Mouse (Mus musculus): ENCODE data around the gene Snx9. TPM values are rescaled to one million over a fixed set of nuclear protein-coding genes. Genes with fewer than 3 reads are reported as not detected.

Gene Snx9
- polyA plus RNA-seq, 1 experiment: 13.1 TPM

DNA sequence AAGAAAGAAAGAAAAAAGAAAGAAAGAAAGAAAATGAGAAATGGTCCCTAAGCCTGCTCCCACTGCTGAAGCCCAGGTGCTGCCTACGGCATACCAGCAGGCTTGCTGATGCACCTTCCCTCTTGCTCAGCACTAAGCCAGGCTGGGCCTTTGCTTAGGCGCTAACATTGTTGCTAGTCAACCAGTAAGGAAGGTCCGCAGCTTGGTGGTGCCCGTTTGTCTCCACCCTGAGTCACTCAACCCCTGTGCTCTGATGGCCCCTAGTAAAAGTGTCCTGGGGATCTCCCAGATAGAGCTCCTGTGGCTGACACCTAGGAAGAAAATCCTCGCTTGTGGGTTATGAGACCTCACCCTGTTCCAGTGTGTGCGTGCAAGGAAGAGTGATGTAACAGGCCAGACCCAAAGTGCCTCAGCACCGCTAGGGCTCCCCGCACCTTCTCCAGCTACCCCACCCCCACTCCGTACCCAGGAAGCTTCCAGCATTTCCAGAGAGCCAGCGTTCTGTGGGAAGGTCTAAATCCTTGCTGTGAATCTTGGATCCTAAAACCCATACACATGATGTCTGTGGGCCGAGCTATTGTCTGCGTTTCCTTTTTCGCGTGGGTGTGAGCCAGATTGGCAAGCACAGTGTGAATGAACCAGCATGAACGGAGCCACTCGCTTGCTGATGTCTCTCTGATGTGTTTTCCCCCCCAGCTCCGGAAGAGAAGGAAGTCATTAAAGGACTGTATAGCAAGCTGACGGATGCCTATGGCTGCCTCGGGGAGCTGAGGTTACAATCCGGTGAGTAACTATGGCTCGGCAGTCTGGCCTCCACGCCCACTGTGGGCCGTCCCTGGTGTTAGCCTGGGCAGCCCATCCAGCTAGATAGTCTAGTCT is 134.2 kb downstream of the Snx9 start:
- Histone ChIP-seq H3K4me3 (ENCODE audit: insufficient read depth, low read length) (peak overlapping the region; percentile 67), H3K4me1 (ENCODE audit: control insufficient read depth, insufficient read depth, low read length) (peaks cover 6% of the 10 kb centered on the region; the same call in 1 of the 2 replicates), H3K27ac (ENCODE audit: insufficient read depth, low read length) (peak overlapping the region; percentile 69; the same call in 1 of the 2 replicates)
- no peak for TF ChIP-seq CTCF (IDR thresholded peaks at IDR 0.05; ENCODE audit: extremely low read depth, insufficient read depth, low read length)
- TF ChIP-seq POLR2A (IDR thresholded peaks at IDR 0.05; ENCODE audit: extremely low read depth, insufficient read depth, low read length): peak; percentile 75

- Histone ChIP-seq H3K27ac (ENCODE audit: insufficient read depth, low read length) (peak overlapping the region; percentile 69), H3K4me1 (ENCODE audit: control insufficient read depth, insufficient read depth, low read length) (peaks cover 6% of the 10 kb centered on the region; the same call in 1 of the 2 replicates), H3K4me3 (ENCODE audit: insufficient read depth, low read length) (peak overlapping the region; percentile 67)
- no peak for TF ChIP-seq CTCF (IDR thresholded peaks at IDR 0.05; ENCODE audit: extremely low read depth, insufficient read depth, low read length)
- peak; percentile 60 for TF ChIP-seq POLR2A (IDR thresholded peaks at IDR 0.05; ENCODE audit: extremely low read depth, insufficient read depth, low read length)
Observed at GRCm38 (mm10) chr17:5976221-5977055, 135.3 kb downstream of the Snx9 start.

DNA sequence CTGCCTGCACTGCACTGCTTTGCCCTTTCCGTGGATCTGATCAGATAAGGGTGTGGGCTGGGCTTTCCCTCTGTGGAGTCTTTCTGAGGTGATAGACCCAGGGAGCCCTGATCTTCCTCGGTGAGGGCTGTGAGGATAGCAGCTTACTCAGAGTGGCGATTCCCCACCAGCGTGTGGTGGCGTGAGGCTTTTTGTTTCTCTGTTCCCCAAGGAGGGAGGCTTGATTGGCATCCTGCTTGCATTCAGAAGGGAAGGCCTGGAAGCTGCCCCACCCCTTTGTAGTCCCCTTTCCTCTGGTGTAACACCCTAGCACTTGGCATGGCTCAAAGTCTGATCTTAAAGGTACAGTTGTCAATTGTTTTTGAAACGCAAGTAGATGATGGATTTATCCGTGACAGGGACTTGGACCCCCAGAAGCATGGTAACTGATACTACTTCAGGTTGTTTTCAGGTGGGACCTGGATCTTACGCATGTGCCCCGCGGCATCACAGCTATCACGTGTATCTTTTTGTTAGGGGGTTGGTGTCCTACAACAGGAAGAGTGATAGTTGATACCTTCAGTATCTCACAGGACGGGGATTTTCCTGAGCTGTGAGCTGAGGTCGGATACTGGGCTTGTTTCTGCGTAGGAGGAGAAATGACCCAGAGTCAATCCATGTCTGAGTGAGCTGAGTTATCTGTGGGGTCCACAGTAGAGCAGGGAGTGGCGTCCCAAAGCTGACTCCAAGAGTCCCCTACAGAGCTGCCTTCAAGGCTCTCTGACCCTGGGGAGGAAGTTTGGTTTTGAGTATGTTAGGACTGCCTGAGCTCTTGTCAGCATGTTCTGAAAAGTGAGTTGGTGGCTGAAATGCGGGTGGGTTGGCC is 136.2 kb downstream of the Snx9 start:
- no peak for TF ChIP-seq CTCF (IDR thresholded peaks at IDR 0.05; ENCODE audit: extremely low read depth, insufficient read depth, low read length)
- no peak for TF ChIP-seq POLR2A (IDR thresholded peaks at IDR 0.05; ENCODE audit: extremely low read depth, insufficient read depth, low read length)
- H3K4me3 ChIP-seq (ENCODE audit: insufficient read depth, low read length): peak overlapping the region; percentile 67
- H3K27ac ChIP-seq (ENCODE audit: insufficient read depth, low read length): 0 out of 2 replicates have a peak overlapping the region, but pooled peaks have one; percentile 20
- peaks cover 6% of the 10 kb centered on the region; the same call in 1 of the 2 replicates for H3K4me1 ChIP-seq (ENCODE audit: control insufficient read depth, insufficient read depth, low read length)

- TF ChIP-seq CTCF (IDR thresholded peaks at IDR 0.05; ENCODE audit: extremely low read depth, insufficient read depth, low read length): no peak
- no peak for TF ChIP-seq POLR2A (IDR thresholded peaks at IDR 0.05; ENCODE audit: extremely low read depth, insufficient read depth, low read length)
- Histone ChIP-seq H3K27ac (ENCODE audit: insufficient read depth, low read length) (no peak overlapping the region; the same call in 1 of the 2 replicates), H3K4me3 (ENCODE audit: insufficient read depth, low read length) (peak overlapping the region; percentile 67; the same call in 1 of the 2 replicates), H3K4me1 (ENCODE audit: control insufficient read depth, insufficient read depth, low read length) (peaks cover 7% of the 10 kb centered on the region; the same call in 1 of the 2 replicates)
Observed at GRCm38 (mm10) chr17:5977921-5978504, 136.9 kb downstream of the Snx9 start.

GRCm38 (mm10) chr17:5978505-5979077 is 137.5 kb downstream of the Snx9 start:
- Histone ChIP-seq H3K4me1 (ENCODE audit: control insufficient read depth, insufficient read depth, low read length) (peaks cover 10% of the 10 kb centered on the region; the same call in 1 of the 2 replicates), H3K27ac (ENCODE audit: insufficient read depth, low read length) (no peak overlapping the region; the same call in 1 of the 2 replicates), H3K4me3 (ENCODE audit: insufficient read depth, low read length) (peak overlapping the region; percentile 67; the same call in 1 of the 2 replicates)
- no peak for TF ChIP-seq CTCF (IDR thresholded peaks at IDR 0.05; ENCODE audit: extremely low read depth, insufficient read depth, low read length)
- no peak for TF ChIP-seq POLR2A (IDR thresholded peaks at IDR 0.05; ENCODE audit: extremely low read depth, insufficient read depth, low read length)

DNA sequence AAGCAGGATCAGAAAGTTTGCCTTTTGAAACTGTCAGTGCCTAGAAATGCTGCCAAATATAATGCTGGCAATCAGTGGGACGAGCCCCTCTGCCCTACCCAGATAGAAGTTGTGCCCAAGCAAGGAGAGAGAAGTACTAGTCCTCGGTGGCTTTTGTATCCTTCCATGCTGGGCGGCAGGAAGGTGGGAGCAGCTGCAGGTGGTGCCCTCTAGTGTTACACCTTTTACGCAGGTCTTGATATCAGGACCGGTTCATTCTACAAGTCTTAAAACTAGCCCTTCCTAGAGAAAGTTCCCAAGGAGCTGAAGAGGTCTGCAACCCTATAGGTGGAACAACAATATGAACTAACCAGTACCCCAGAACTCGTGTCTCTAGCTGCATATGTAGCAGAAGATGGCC is 139.7 kb downstream of the Snx9 start:
- TF ChIP-seq CTCF (IDR thresholded peaks at IDR 0.05; ENCODE audit: extremely low read depth, insufficient read depth, low read length): no peak
- no peak for TF ChIP-seq POLR2A (IDR thresholded peaks at IDR 0.05; ENCODE audit: extremely low read depth, insufficient read depth, low read length)
- no peak overlapping the region for H3K27ac ChIP-seq (ENCODE audit: insufficient read depth, low read length)
- H3K4me3 ChIP-seq (ENCODE audit: insufficient read depth, low read length): no peak overlapping the region
- H3K4me1 ChIP-seq (ENCODE audit: control insufficient read depth, insufficient read depth, low read length): peaks cover 10% of the 10 kb centered on the region; the same call in 1 of the 2 replicates

Other genes with a start within 250 kb of the Snx9 start
- 37.7 and 39.6 TPM in 2 replicates for gene Synj2, start 100.0 kb downstream of the Snx9 start, polyA plus RNA-seq (2012; rRNA removed)
- 24.3 and 25.2 TPM in 2 replicates for gene Serac1, start 238.4 kb downstream of the Snx9 start, polyA plus RNA-seq (2012; rRNA removed)
- 83.4 and 86.6 TPM in 2 replicates for gene Gtf2h5, start 238.5 kb downstream of the Snx9 start, polyA plus RNA-seq (2012; rRNA removed)